Mouse (Mus musculus) liver, embryonic 12.5 days (tissue): ENCODE measurements at regions not wholly inside any gene's neighbourhood (a gene's known extent, or its start where the extent isn't known, plus 50 kb on each side); places are given as distances from the start of the nearest gene placed in this dataset.

ENCODE experiments used
- ATAC-seq: fragments of 200-750 bp; cut with Nextera tagmentation; 2 replicates; pipeline ENCODE4 v1.8.0; 2017; ENCODE audit warnings: moderate number of reproducible peaks, mild to moderate bottlenecking, moderate library complexity
- H3K27ac ChIP-seq: fragments of 300-500 bp; sonication (generic); 2 replicates; pipeline ENCODE4 v1.5.1; 2016; ENCODE audit warnings: mild to moderate bottlenecking
- H3K27me3 ChIP-seq: fragments of 300-500 bp; sonication (generic); replicated peaks from 2 replicates; pipeline ENCODE4 v1.6.1; 2016; ENCODE audit warnings: mild to moderate bottlenecking, moderate library complexity
- H3K36me3 ChIP-seq: fragments of 300-500 bp; sonication (generic); 2 replicates; pipeline ENCODE4 v1.6.1; 2016; ENCODE audit warnings: mild to moderate bottlenecking, moderate library complexity
- H3K4me1 ChIP-seq: fragments of 300-500 bp; sonication (generic); 2 replicates; pipeline ENCODE4 v1.6.1; 2016
- H3K4me2 ChIP-seq: fragments of 300-500 bp; sonication (generic); 2 replicates; pipeline ENCODE4 v1.6.1; 2016; ENCODE audit warnings: mild to moderate bottlenecking, moderate library complexity
- H3K4me3 ChIP-seq: fragments of 300-500 bp; sonication (generic); 2 replicates; pipeline ENCODE4 v1.5.1; 2016; ENCODE audit warnings: mild to moderate bottlenecking, moderate library complexity
- H3K9ac ChIP-seq: fragments of 300-500 bp; sonication (generic); 2 replicates; pipeline ENCODE4 v1.6.1; 2016; ENCODE audit warnings: mild to moderate bottlenecking, moderate library complexity
- H3K9me3 ChIP-seq: fragments of 300-500 bp; sonication (generic); replicated peaks from 2 replicates; pipeline ENCODE4 v1.6.1; 2016; ENCODE audit warnings: mild to moderate bottlenecking, moderate library complexity
- WGBS: fragments of 180-500 bp; shearing (Covaris S2); methylation state at CpG from one replicate; pipeline ENCODE4 v1.1.7; 2016; ENCODE audit not compliant: insufficient replicate concordance; 5-methylcytosine and 5-hydroxymethylcytosine counted together

- no peak for ATAC-seq
- Histone ChIP-seq H3K27ac (no peak overlapping the region), H3K4me1 (no peaks in the 10 kb centered on the region), H3K27me3 (no peaks in the 10 kb centered on the region), H3K9me3 (no peaks in the 10 kb centered on the region), H3K4me2 (no peak overlapping the region), H3K36me3 (no peaks in the 10 kb centered on the region), H3K9ac (no peak overlapping the region), H3K4me3 (no peak overlapping the region)
- WGBS, result 62% methylated on average over 6 of the region's 6 CpGs
Observed at GRCm38 (mm10) chr8:36364567-36365231, 599.1 kb downstream of the Gm19410 start.

GRCm38 (mm10) chr8:36365945-36366344 is 600.4 kb downstream of the Gm19410 start:
- H3K4me3 ChIP-seq, result no peak overlapping the region
- H3K36me3 ChIP-seq, result no peaks in the 10 kb centered on the region
- ATAC-seq, result no peak
- H3K27me3 ChIP-seq, result no peaks in the 10 kb centered on the region
- no peaks in the 10 kb centered on the region for H3K4me1 ChIP-seq
- H3K4me2 ChIP-seq, result no peak overlapping the region
- H3K9ac ChIP-seq, result no peak overlapping the region
- no peak overlapping the region for H3K27ac ChIP-seq
- 40% methylated on average over 2 of the region's 2 CpGs for WGBS
- no peaks in the 10 kb centered on the region for H3K9me3 ChIP-seq

DNA sequence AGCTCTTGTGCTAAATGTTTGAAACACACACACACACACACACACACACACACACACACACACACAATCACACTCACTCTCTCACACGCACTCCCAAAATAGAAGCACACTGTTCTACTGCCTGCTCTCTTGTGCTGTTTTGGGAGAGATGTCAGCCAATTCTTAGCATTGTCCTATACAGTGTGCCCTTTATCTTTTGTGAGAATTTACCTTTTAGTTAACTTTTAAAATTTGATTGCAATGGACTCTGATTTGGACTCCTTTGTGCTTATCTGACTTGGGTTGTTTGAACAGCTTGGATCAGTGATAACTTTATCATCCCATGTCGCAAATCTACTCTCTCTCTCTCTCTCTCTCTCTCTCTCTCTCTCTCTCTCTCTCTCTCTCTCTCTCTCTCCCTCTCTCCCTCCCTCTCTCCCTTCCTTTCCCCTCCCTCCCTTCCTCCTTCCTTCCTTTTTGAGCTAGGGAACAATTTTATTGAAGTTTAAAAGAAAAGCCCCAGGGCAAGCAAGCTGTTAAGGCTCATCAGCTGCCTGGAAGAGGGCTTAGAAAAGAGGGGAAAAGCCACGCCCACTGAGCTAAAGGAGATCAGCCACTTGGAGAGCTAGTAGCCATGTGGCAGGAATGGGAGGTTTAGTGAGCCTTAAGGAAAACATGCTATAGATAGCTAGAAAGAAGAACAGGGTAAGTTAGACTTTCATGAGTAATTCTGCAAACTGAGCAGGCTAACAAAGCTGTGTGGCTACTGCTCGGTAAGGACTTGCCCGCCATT is 611.2 kb downstream of the Gm19410 start:
- no peak for ATAC-seq
- 59% methylated on average over 5 of the region's 5 CpGs for WGBS
- Histone ChIP-seq H3K27me3 (no peaks in the 10 kb centered on the region), H3K4me1 (no peaks in the 10 kb centered on the region), H3K27ac (no peak overlapping the region), H3K36me3 (no peaks in the 10 kb centered on the region), H3K4me3 (no peak overlapping the region), H3K9me3 (no peaks in the 10 kb centered on the region), H3K9ac (no peak overlapping the region), H3K4me2 (no peak overlapping the region)

- 56% methylated on average over 9 of the region's 9 CpGs for WGBS
- H3K4me3 ChIP-seq, result no peak overlapping the region
- H3K9me3 ChIP-seq, result no peaks in the 10 kb centered on the region
- no peaks in the 10 kb centered on the region for H3K36me3 ChIP-seq
- H3K4me2 ChIP-seq, result no peak overlapping the region
- H3K27me3 ChIP-seq, result no peaks in the 10 kb centered on the region
- H3K27ac ChIP-seq, result no peak overlapping the region
- no peaks in the 10 kb centered on the region for H3K4me1 ChIP-seq
- no peak overlapping the region for H3K9ac ChIP-seq
- ATAC-seq, result no peak
Observed at GRCm38 (mm10) chr8:36394487-36394886, 598.9 kb upstream of the AI429214 start.

- H3K4me1 ChIP-seq, result no peaks in the 10 kb centered on the region
Observed at GRCm38 (mm10) chr8:36396493-36396892, 596.9 kb upstream of the AI429214 start.

DNA sequence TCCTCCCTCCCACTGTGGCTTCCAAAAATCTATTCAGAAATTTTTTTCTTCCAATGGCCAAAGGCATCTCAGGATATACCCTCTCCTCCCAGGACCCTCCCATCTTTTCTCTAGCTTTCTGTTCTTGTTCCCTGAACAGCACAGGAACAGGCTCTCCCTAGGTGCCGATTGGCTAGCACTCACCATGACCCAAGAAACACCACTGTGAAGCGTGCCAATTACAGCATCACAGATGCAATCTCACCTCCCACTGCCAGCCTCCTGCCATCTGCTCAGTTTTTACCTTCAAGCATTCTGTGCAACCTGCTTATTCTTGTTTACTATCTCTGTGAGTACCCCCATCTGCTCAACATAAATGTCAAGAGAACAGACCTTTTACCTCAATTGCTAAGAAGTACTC is 586.7 kb upstream of the AI429214 start:
- WGBS, result 67% methylated on average over 2 of the region's 2 CpGs

More at GRCm38 (mm10) chr8:36396493-36396892, 596.9 kb upstream of the AI429214 start:
- Histone ChIP-seq H3K4me3 (no peak overlapping the region), H3K27me3 (no peaks in the 10 kb centered on the region), H3K9me3 (no peaks in the 10 kb centered on the region), H3K27ac (no peak overlapping the region), H3K36me3 (no peaks in the 10 kb centered on the region), H3K9ac (no peak overlapping the region), H3K4me2 (no peak overlapping the region)
- 84% methylated on average over 1 of the region's 1 CpGs for WGBS
- no peak for ATAC-seq

More for the DNA sequence above, 586.7 kb upstream of the AI429214 start:
- no peak overlapping the region for H3K4me2 ChIP-seq
- no peaks in the 10 kb centered on the region for H3K36me3 ChIP-seq
- H3K4me1 ChIP-seq, result no peaks in the 10 kb centered on the region
- no peak overlapping the region for H3K27ac ChIP-seq
- H3K9me3 ChIP-seq, result no peaks in the 10 kb centered on the region
- ATAC-seq, result no peak
- H3K9ac ChIP-seq, result no peak overlapping the region
- no peak overlapping the region for H3K4me3 ChIP-seq
- no peaks in the 10 kb centered on the region for H3K27me3 ChIP-seq
